Mouse (Mus musculus) kidney, adult 2 months (tissue): ENCODE measurements around the gene Plod2.

Source experiments
- CTCF ChIP-seq: fragments of 200-500 bp; conservative IDR thresholded peaks from 2 replicates; pipeline ENCODE4 v1.5.1; 2011; ENCODE audit warnings: low read depth, mild to moderate bottlenecking, control low read depth, low read length, moderate library complexity, mixed read lengths; ENCODE audit not compliant: insufficient read depth, insufficient read length
- POLR2A ChIP-seq: fragments of 200-500 bp; IDR thresholded peaks from one replicate; pipeline ENCODE4 v1.6.1; 2011; ENCODE audit warnings: low read depth, low read length, control low read depth

GRCm38 (mm10) chr9:92603541-92603940 lies 61.5 kb downstream of the Plod2 start:
- TF ChIP-seq POLR2A = no peak
- TF ChIP-seq CTCF = no peak
